Mouse (Mus musculus) E14TG2a.4 (cell line): ENCODE measurements around the gene Tppp.

Experiments used
- CTCF ChIP-seq: conservative IDR thresholded peaks from 2 replicates; pipeline ENCODE4 v1.5.1; 2014; ENCODE audit warnings: low read length
- NANOG ChIP-seq: IDR thresholded peaks from 2 replicates; pipeline ENCODE4 v1.6.1; 2014; ENCODE audit warnings: borderline replicate concordance, low read length, mixed read lengths
- POU5F1 ChIP-seq: IDR thresholded peaks from 2 replicates; pipeline ENCODE4 v1.6.1; 2014; ENCODE audit warnings: low read length, borderline replicate concordance

- TF ChIP-seq CTCF, result no peak
- no peak for TF ChIP-seq POU5F1
- TF ChIP-seq NANOG, result no peak
Observed at GRCm38 (mm10) chr13:74039926-74040325, 30.7 kb downstream of the Tppp start.
